15 mouse cellular contexts compared by ENCODE assay signal in genomic region chr7:18942376-18942775, GRCm38 (mm10). TPM values are rescaled to one million over a fixed set of nuclear protein-coding genes. Genes with fewer than 3 reads are reported as not detected.
DNase-seq lines count a peak whose midpoint lies in the region; ATAC-seq and TF ChIP-seq lines count a peak whose summit lies in the region.
"Had no signal": no experiment of that assay in that cellular context is flagged by ENCODE, and none has a peak within 500 bp of the region (broad histone marks: within the 10 kb centered on the region; RNA-seq: fewer than 3 reads in every experiment).

No protein-coding gene starts in this region.

- TF ChIP-seq POLR2A in lung, adult 2 months (IDR thresholded peaks at IDR 0.05; ENCODE audit: borderline replicate concordance, extremely low read depth, low read depth, low read length) = no peak

- peak overlapping the region; percentile 12; the same call in 1 of the 2 replicates for H3K4me3 ChIP-seq in forebrain, embryonic 12.5 days (replicated peaks)
- H3K4me3 ChIP-seq in lung, adult 2 months (replicated peaks; ENCODE audit: extremely low read depth, low read depth, low read length) = no peak overlapping the region
- H3K4me3 ChIP-seq: intestine, embryonic 15.5 days; liver, embryonic 15.5 days had no signal

- H3K36me3 ChIP-seq in forebrain, embryonic 12.5 days (replicated peaks) = peaks cover 33% of the 10 kb centered on the region
- H3K36me3 ChIP-seq: intestine, embryonic 15.5 days; liver, embryonic 15.5 days had no signal

- no peaks in the 10 kb centered on the region for H3K27me3 ChIP-seq in forebrain, embryonic 12.5 days
- H3K27me3 ChIP-seq: intestine, embryonic 15.5 days had no signal

- peak overlapping the region; percentile 46 for H3K4me2 ChIP-seq in forebrain, embryonic 12.5 days
- H3K4me2 ChIP-seq: intestine, embryonic 15.5 days; liver, embryonic 15.5 days had no signal

- peaks cover 55% of the 10 kb centered on the region for H3K4me1 ChIP-seq in forebrain, embryonic 12.5 days
- H3K4me1 ChIP-seq in lung, adult 2 months (ENCODE audit: control insufficient read depth, insufficient read depth, low read length) = peaks cover 6% of the 10 kb centered on the region
- H3K4me1 ChIP-seq: intestine, embryonic 15.5 days; liver, embryonic 15.5 days had no signal

- intact Hi-C loops in left cerebral cortex, postnatal 4 days (cut with DNase I) = no loop called here

- peak overlapping the region; percentile 90 for H3K27ac ChIP-seq in forebrain, embryonic 12.5 days
- H3K27ac ChIP-seq: intestine, embryonic 15.5 days; liver, embryonic 15.5 days had no signal

- H3K9me3 ChIP-seq in forebrain, embryonic 12.5 days = no peaks in the 10 kb centered on the region
- H3K9me3 ChIP-seq: intestine, embryonic 15.5 days; liver, embryonic 15.5 days had no signal

- peak; percentile 60 to 67 for DNase-seq in right cerebral cortex, postnatal 10 days (ENCODE audit: low spot score in 2 of 2)
- DNase-seq in right cerebral cortex, postnatal 36 days (ENCODE audit: low spot score in 2 of 2) = no peak
- peak; percentile 90 for DNase-seq in left cerebral cortex, postnatal 4 days
- DNase-seq in adrenal gland, postnatal 25 days = no peak
- DNase-seq in lung, adult 2 months = no peak
- DNase-seq in layer of hippocampus, adult 8-10 months (ENCODE audit: low spot score in 2 of 2) = no peak
- DNase-seq: cerebellum, adult 2 months; layer of hippocampus, postnatal 36 days; thymus, adult 18-20 months had no signal

- WGBS in forebrain, embryonic 12.5 days = 18% methylated on average over 1 of the region's 1 CpGs
- 41% methylated on average over 1 of the region's 1 CpGs for WGBS in lung, adult 2 months

- ATAC-seq in forebrain, embryonic 12.5 days (ENCODE audit: low FRiP score) = peak; percentile 87
- ATAC-seq: activated CD4-positive, CD25-positive, alpha-beta regulatory T cell, adult 4 months; intestine, embryonic 15.5 days had no signal

- H3K9ac ChIP-seq in forebrain, embryonic 12.5 days = 0 out of 2 replicates have a peak overlapping the region, but pooled peaks have one; percentile 34
- H3K9ac ChIP-seq: intestine, embryonic 15.5 days; liver, embryonic 15.5 days had no signal

- no peak for TF ChIP-seq CTCF in lung, adult 2 months (IDR thresholded peaks at IDR 0.05; ENCODE audit: insufficient read depth, low read length)

RNA-seq across cellular contexts. Expression of gene Nova2, which starts 16.7 kb away (rescaled TPM):
- 10.8 and 11.3 TPM in 2 replicates for polyA plus RNA-seq in forebrain, embryonic 12.5 days (2016; fragmentation: Nextera tagmentation; extraction: Ambion mirVana)
- 100 to 1,000 TPM; 152 to 154 TPM for total RNA-seq in left cerebral cortex, postnatal 4 days (2021)
- 4.9 and 6.2 TPM in 2 replicates for total RNA-seq in adrenal gland, postnatal 25 days (2021)
- 4.2 and 5.0 TPM in 2 replicates for polyA plus RNA-seq in lung, adult 2 months (2012; rRNA removed)
- 10 to 100 TPM; 71.3 to 76.7 (median 74.6) TPM for total RNA-seq in layer of hippocampus, adult 8-10 months (2022)
- total RNA-seq: megakaryocyte-erythroid progenitor cell, adult 5-6 weeks had no signal
- polyA plus RNA-seq: activated CD4-positive, CD25-positive, alpha-beta regulatory T cell, adult 4 months had no signal

RNA-seq across cellular contexts. Expression of gene Ccdc61, which starts 32.2 kb away (rescaled TPM):
- 39.7 and 41.0 TPM in 2 replicates for polyA plus RNA-seq in forebrain, embryonic 12.5 days (2016; fragmentation: Nextera tagmentation; extraction: Ambion mirVana)
- 10 to 100 TPM; 16.0 to 23.3 TPM for total RNA-seq in left cerebral cortex, postnatal 4 days (2021)
- total RNA-seq in adrenal gland, postnatal 25 days (2021) = 16.5 and 20.8 TPM in 2 replicates
- 22.7 and 26.9 TPM in 2 replicates for polyA plus RNA-seq in lung, adult 2 months (2012; rRNA removed)
- 10 to 100 TPM in 2 of 4 experiments, 1 to 10 TPM in 2; 9.4 to 14.3 (median 11.4) TPM for total RNA-seq in layer of hippocampus, adult 8-10 months (2022)

RNA-seq across cellular contexts. Expression of gene Nanos2, which starts 44.8 kb away (rescaled TPM):
- polyA plus RNA-seq in forebrain, embryonic 12.5 days (2016; fragmentation: Nextera tagmentation; extraction: Ambion mirVana) = 0.24 and 0.28 TPM in 2 replicates
- total RNA-seq in left cerebral cortex, postnatal 4 days (2021) = 1 to 10 TPM; 1.4 to 1.7 TPM
- total RNA-seq in adrenal gland, postnatal 25 days (2021) = not detected in 2 replicates
- 0.07 and 0.09 TPM in 2 replicates for polyA plus RNA-seq in lung, adult 2 months (2012; rRNA removed)
- total RNA-seq in layer of hippocampus, adult 8-10 months (2022) = 1 to 10 TPM in 1 of 4 experiments, under 1 TPM in 2, not detected in 1; 0.60 to 1.5 (median 0.91) TPM
- total RNA-seq: ES-E14; megakaryocyte-erythroid progenitor cell, adult 5-6 weeks had no signal
- polyA plus RNA-seq: intestine, embryonic 15.5 days; liver, embryonic 15.5 days had no signal

RNA-seq across cellular contexts. Expression of gene Mypop, which starts 48.7 kb away (rescaled TPM):
- 3.3 and 4.6 TPM in 2 replicates for polyA plus RNA-seq in forebrain, embryonic 12.5 days (2016; fragmentation: Nextera tagmentation; extraction: Ambion mirVana)
- total RNA-seq in left cerebral cortex, postnatal 4 days (2021) = 10 to 100 TPM; 18.8 to 20.2 TPM
- 10.9 and 13.0 TPM in 2 replicates for total RNA-seq in adrenal gland, postnatal 25 days (2021)
- 7.2 and 10.2 TPM in 2 replicates for polyA plus RNA-seq in lung, adult 2 months (2012; rRNA removed)
- 10 to 100 TPM; 42.4 to 49.6 (median 45.8) TPM for total RNA-seq in layer of hippocampus, adult 8-10 months (2022)

Comparison
In these comparisons a context has a peak if more than half of its experiments do, and no peak if none do; other contexts are left out.
1. DNase-seq: peak in right cerebral cortex, postnatal 10 days (2 of 2) and left cerebral cortex, postnatal 4 days (single experiment); none in right cerebral cortex, postnatal 36 days (0 of 2), adrenal gland, postnatal 25 days (single experiment), lung, adult 2 months (single experiment) and layer of hippocampus, adult 8-10 months (0 of 2).
2. RNA of gene Nova2, which starts 16.7 kb away (total RNA-seq): 152 to 154 TPM in left cerebral cortex, postnatal 4 days and 71.3 to 76.7 TPM in layer of hippocampus, adult 8-10 months; 4.9 to 6.2 TPM in adrenal gland, postnatal 25 days; every median in the first group is over 10 times any median in the second.